Mouse (Mus musculus): ENCODE data around the gene Cep19.

Cep19 gene

DNA sequence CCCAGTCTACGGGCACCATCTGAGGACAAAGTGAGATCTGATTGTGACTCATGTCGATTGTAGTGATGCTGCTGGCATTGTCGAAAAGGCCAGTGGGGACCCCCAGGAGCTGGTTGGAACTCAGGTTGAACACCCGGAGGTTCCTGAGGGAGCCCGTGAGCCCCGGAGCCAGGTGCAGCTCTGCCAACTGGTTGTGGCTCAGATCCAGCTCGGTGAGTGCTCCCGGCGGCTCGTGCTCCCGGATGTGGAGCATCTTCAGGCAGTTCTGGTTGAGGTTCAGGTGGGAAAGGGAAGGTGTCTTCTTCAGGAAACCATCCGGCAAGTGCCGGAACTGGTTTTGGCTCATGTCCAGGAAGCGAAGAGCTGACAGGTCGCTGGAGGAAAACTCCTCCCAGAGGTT lies 44.2 kb downstream of the Cep19 start:
- no peak for DNase-seq (ENCODE audit: low read depth in 2 of 2, low spot score in 2 of 2)

- no peak for DNase-seq (ENCODE audit: low read depth in 2 of 2, low spot score in 2 of 2)
Measured at GRCm38 (mm10) chr16:32144592-32144991, 45.0 kb downstream of the Cep19 start.

- DNase-seq (ENCODE audit: low read depth in 2 of 2, low spot score in 2 of 2), result no peak
Measured at GRCm38 (mm10) chr16:32147589-32148207, 48.1 kb downstream of the Cep19 start.

DNA sequence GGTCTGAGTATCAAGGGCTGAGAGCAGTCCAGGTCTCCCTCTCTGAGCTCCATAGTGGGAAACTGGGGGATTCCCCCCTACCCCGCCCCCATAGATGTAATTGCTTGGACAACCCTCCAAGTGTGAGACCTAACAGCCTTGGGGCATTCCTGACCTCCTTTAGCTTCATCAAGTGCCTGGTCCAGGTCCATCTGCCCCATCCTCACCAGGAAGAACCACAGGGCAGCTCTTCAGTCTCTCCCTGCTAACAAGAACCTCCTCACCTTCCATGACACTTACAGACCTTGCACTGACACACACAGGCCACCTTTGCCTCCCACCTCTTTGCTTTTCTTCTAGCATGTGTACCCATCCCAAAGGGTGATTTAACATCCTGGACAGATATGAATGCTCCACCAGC lies 54.4 kb downstream of the Cep19 start:
- DNase-seq (ENCODE audit: low read depth in 2 of 2, low spot score in 2 of 2), result no peak

DNA sequence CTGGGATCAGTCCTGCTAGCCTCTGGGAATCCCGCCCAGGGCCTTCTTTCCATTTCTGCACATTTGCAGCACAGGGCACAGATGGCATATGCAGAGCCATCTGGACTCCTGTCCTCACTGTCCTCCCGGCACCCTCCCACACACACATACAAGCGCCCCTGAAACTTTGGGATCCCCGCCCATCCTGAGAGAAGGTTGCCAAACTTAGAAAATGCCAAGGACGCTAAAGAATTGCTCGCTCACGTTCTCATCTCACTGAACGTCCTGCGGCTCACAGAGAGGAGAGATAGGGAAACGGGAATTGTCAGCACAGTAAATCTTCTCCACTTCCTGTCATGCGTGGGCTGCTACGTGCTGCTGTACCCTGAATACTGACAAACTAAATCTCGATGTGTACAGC lies 54.8 kb downstream of the Cep19 start:
- no peak for DNase-seq (ENCODE audit: low read depth in 2 of 2, low spot score in 2 of 2)

- no peak for DNase-seq (ENCODE audit: low read depth in 2 of 2, low spot score in 2 of 2)
Measured at GRCm38 (mm10) chr16:32156719-32157118, 57.1 kb downstream of the Cep19 start.

DNA sequence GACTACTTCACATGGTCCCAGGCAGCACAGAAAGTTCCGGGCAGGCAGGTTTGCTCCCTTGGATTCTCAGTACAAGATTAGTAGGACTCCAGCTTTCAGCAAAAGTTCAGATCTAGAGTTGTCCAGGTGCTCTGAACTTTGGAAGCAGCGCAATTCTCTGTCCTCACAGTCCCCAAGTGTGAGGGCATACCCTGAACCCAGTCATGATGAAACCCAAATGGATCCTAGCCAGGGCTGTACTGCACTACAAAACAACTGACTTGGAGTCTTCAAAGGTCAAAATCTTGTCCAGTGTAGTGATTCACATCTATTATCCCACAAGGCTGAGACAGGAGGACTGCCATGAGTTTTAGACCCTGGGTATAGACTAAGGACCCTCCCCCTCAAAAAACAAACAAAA lies 57.8 kb downstream of the Cep19 start:
- no peak for DNase-seq (ENCODE audit: low read depth in 2 of 2, low spot score in 2 of 2)

Data from CD8-positive naive resting alpha-beta T cell, adult 2 months (primary cell).